Mouse (Mus musculus) megakaryocyte, adult 5-6 weeks (primary cell): ENCODE data around the gene Akap13. TPM values are rescaled to one million over a fixed set of nuclear protein-coding genes. Genes with fewer than 3 reads are reported as not detected.
"Not testable (repeated sequence)": the region's sequence is repeated elsewhere in the genome, so short reads cannot be mapped to it uniquely, and the experiment has no call there.

Experiments
- ATAC-seq: 2 replicates; pipeline ENCODE4 v1.8.0; 2016; ENCODE audit warnings: mild to moderate bottlenecking, inconsistent platforms; ENCODE audit not compliant: poor library complexity, severe bottlenecking
- total RNA-seq, 2 experiments: library from RNA; stranded (forward) in 1 of 2; stranded (reverse) in 1 of 2; fragments of 153-499, 151-499 nt in 1 of 2; fragments of 221-1000, 200-1000 nt in 1 of 2; gene quantifications; 2 replicates each; pipeline versions ENCODE4 v1.2.3 to v1.2.4; 2015 to 2017

Akap13 gene
- total RNA-seq, 2 experiments from 2014 or later = 114 to 266 TPM

DNA sequence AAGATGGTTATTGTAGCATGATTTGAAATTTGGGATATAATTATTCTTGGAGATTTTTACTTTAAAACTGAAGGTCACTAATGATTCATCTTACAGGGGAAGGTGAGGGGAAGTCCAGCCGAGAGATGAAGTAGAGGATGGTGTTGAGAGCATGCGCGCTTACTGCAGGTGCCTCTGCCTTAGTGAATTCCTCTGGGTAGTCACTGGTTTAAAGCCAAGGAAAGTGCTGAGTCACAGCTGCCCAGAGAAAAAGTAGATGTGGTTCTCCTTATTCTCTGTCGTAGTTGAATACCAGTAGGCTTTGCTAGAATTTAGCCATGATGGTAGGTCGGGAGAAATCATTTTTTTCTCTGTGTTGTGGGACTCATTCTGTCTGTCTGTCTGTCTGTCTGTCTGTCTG is 132.4 kb downstream of the Akap13 start:
- peak; percentile 39 for ATAC-seq

DNA sequence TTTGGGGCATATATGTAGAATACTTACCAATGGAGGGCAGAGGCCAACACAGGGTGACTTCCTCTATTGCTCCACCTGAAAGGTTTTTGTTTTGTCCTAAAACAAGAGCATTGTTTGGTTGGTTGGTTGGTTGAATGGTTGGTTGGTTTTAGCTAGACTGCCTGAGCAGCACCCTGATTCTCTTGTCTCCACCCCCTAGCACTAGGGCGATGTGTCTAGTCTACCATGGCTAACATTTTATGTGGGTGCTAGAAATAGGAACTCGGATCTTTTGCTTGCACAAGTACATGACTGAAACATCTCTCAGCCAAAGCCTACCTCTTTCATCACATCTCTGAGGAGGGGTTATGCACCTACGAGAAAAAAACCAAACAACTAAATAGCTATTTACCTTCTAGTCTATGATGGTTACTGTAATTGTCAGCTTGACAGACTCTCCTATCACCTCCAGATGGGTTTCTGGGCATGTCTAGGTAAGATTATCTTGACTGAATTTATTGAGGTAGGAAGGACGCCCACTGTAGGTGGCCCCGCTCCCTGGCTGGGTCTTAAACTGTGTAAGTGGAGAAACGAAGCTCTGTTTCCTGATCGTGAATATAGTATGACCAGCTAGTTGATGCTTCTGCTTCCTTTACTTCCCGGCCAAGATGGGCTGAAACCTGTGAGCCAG is 134.1 kb downstream of the Akap13 start:
- peak; percentile 72 for ATAC-seq

DNA sequence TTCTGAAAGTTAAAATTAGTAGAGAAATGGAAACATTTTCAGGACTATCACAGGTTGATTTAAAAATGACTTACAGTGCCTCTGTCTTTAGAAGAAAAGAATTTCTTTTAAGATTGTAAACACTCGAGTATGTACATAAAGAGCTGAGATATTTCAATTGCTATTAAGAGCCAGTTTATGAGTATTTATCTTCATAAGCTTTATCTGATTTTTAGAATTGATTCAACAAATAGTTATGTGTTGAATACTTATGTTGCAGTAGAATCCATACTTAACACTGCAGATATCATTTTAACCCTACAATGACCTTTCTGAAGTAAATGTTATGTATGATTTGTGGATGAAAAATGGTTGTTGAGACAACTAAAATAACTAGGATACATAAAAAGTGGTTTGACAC is 136.6 kb downstream of the Akap13 start:
- ATAC-seq = no peak

DNA sequence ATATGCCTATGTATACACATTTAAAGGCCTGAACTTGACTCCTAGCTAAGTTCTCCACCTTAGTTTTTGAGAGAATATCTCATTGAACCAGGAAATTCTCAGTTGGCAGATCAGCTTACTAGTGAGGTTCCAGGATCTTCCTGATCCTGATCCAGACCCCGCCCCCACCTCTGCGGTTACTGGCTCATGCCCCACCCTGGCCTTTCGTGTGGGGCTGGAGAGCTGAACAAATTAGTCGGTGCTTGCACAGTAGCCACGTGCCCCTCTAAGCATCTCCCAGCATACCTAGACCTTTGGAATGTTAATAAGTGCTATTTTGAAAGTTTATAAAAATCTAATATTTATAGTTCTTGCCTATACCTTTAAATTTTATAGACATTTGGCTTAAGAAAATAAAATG is 139.5 kb downstream of the Akap13 start:
- ATAC-seq = no peak

DNA sequence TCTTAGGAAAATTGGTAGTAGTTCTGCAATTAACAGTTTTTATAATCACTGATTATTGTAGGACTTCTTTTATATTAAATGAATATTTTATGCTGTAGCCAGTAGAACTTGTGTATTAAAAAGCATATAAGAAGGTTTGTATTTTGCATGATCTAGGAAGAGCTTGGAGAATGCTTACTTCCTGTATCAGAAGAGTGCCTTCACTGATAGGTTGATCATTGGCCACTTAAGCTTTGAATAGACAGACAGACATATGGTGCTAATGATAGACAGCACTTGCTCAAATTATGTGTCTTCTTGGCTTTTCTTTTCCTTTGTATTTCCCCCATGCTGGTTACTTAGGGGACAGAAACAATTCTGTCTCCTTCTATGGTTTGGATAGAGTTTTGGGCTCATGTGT is 139.9 kb downstream of the Akap13 start:
- no peak for ATAC-seq

DNA sequence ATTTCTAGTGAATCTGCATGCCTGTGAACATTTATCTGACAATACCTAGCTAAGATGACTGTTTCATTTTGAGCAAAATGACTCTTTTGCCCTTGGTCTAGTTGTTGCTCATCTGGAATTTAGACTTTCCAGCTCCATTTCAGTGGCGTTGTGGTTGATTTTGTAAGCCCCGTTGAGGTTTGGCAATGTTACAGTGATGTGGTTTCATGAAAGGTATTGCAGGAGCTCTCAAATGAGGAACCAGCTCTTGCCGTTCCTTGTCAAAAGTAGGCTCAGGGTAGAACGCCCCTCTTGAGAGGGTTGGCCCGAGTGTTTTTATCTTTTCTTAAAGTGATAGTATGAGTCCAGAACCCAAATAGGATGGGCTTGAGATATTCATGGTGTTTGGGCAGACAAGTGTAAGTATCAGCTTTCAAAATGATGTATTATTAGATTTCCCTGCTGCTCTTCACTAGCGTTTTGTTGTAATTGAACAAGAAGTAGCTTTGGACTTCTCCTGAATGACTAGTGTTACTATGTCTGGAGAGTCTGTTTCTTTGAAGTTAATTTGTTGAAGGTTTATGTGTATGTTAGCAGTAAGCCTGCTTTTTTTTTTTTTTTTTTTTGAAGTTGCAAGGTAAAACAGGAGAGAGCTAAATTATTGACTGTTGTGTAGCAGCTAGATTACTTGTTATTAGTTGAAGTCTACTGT is 140.9 kb downstream of the Akap13 start:
- ATAC-seq = peak; percentile 96

DNA sequence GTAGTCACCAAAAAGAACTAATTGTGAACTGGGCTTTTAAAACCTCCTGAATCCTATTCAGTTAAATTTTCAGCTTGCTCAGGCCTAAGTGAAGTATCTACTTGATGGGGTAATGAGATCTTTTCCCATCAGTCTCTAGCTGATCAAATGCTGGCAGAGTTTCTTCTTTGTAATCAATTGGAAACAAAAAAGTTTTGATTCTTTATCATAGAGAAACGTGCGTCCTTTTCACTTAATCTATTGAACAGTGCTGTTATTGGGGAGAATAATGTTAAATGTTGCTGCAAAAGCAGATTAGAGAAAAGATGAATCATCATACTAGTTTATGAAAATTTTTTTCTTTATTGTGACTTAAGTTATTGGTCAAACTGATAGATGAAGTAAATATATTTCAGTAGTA is 142.5 kb downstream of the Akap13 start:
- ATAC-seq = no peak

DNA sequence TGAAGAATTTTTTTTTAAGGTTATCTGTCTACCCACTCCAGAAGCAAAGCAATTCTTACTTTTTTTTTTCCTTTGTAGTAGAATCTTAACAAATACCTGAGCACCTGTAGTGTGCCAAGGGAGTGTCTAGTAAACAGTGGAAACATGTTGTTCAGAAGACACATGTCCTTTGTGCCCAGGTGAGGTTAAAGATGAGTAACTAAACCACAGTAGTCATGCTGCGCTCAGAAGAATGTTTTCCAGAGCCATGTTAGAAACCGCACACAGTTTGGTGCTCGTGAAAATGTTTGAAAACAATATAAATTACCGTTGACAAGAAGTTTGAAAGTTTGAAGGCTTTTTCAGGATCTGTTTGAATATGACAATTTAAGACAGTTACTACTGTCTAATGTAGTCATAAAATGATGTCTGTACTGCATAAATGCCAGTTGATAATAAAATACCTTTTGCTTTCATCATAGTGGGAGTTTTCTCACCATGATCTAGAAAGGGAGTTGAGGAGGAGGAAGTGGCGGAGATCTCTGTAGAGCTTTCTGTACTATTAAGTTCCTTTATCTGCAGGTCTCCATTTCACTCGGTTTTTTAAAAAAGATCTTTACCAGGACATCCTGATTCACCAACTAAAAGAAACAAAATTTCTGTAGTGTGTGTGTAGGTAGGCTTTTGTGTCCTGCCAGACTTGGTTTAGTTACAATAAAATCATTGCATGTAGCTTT is 145.2 kb downstream of the Akap13 start:
- ATAC-seq = peak; percentile 45

DNA sequence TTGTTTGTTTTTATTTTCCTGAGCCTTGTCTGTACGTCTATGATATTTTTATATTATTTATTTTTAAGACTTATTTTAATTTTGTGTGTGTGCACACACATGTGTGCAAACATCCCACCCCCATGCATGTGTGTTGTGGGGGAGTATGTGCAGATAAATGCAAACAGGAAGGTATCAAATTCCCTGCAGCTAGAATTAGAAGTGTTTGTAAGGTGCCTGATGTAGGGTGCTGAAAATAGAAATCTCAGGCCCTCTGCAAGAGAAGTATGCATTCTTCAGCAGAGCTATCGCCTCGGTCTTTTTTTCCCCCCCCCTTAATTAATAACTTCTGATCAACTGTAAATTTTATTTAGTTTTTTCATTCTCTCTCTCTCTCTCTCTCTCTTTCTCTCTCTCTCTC is 151.9 kb downstream of the Akap13 start:
- ATAC-seq = no peak

DNA sequence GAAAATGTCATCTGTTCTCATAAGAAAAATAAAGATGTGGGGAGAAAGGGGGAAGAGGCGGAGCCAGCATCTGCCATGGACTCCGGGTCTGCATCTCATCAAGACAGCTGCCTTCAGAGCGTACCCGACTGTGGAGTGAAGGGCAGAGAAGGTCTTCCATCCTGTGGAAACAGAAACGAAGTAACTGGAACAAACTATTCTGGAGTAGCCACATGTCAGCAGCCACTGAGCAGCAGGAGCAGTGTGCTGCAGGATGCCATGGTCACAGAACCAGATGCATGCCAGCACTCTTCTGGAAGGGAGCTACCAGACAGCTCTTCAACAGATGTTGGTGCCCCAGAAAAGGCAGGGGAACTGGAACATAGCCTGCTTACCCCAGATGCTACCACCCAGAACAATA is 153.4 kb downstream of the Akap13 start:
- no peak for ATAC-seq

DNA sequence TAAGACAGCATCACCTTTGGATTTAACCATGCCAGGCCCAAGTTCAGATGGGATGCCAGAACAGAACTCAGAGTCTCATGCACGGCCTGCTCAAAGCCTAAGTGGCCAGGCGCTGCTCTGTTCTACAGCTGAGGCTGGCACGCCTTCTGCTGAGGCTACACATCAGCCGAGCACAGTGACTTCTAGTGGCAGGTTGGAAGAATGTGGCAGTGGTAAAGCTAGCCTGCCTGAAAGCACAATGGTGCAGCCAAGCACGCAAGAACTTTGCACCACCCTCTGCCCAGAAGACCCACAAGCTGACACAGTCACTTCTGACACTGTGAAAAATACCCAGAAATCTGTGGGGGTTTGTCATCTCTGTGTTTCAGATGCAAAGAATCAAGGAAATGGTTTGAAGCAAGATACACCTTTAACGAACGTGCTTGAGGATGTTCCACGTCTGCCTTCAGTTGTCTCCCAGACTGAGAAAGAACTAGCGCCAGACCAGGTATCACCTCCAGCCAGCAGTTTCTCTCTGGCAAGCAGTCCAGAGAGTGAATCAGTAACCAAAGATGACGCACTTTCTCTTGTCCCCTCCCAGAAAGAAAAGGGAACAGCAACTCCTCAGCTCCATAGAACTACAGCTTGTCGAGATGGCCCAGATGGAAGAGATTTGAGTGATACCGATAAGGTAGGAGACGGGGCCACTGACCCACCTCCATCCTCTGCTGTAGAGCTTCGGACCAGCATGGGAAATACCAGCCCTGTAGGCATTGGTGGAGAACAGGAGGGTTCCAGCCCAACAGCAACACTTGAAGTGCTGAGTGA is 154.3 kb downstream of the Akap13 start:
- peak; percentile 66 for ATAC-seq

DNA sequence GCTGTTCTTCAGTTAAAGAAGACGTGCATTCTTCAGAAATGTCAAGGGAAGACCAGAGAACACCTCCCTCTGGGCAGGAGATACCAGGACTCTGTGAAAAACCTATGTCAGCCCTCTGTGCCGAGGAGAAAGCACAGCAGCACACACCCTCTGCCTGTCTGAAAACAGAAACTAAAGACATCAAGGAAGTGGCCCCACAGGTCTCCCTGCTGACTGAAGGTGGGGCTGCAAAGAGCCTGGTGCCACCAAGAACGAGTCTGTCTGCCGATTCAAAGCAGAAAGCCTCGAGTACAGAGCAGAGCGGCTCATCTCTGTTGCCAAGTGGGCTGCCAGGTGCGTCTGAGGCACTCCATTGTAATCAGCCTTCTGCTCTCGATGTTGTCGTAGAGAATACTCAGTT is 155.1 kb downstream of the Akap13 start:
- ATAC-seq = peak; percentile 62

DNA sequence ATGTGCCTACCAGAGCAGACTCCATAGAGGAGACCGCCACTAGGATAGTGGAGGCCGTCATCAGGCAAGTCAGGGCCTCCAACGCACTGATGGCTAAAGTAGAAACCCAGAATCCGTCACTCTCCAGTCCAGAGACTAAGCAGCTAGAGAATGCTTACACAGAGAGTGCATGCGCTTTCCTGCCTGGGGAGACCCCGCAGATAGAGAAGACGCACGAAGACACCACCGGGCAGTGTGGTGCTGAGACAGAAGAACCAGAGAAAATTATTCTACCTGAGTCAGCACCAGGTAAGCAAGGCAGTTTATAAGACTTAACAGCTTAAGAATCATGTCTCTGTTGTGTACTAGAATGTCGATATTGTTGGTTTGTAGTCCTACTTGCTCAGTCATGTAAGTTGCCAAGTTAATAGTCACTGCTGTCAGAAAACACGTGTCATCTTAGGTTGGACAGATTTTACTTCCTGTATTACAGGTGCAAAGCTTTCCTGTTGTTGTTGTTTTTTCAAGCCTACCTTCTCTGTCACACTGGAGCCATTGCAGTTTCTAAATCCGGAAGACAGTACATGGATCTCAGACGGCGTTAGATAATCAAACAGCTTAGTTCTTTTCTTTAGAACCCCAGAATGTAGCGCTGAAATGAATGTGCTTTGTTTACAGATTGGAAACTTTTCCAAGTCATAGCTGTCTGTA is 156.1 kb downstream of the Akap13 start:
- ATAC-seq = 0 out of 2 replicates have a peak, but pooled peaks have one; percentile 17

DNA sequence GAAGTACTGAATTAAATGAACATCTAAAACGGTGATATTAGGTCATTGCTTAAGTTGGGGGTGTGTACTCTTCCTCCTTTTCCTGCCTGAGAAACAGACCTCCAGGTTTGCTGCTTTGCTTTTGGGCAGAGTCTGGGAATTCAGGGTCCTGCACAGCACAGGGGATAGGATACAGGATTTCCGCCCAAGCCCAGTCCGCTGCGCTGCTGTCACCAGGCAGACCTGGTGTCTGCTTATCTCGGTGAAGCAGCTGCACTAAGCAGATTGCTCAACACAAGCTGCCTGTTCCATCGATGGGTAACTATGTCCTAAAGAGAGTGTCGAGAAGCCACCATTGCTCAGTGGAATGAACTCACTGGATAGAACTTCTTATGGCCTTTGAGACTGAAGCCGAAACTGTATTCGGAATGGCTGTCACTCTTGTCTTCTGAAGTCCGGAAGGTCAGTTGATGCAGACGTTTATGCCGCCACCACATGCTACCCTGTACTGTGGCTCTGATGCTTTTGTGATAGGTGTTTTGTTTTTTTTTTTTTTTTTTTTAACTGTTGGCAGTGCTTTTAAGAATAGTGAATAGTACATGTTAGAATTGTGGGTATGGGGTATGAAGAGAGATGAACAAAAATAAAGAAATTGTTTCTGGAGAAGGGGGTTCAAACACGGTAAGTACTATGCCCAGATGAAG is 156.8 kb downstream of the Akap13 start:
- peak; percentile 40 for ATAC-seq

DNA sequence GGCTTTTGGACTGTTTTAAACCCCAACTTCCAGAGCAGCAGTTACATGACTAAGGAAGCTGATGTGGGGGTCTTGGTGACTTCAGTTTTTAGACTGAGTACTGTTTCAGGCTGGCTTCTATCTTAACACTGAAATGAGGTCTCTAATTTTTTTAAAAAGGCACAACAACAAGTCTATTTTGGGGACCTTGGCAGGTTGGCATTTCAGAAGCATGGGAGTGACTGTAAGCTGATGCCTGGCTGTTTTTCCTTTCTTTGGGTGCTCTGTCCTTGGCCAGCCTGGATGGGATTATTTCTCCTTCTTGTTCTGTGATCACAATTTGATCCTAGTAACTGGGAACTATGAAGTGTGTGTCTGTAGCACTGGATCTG is 157.3 kb downstream of the Akap13 start:
- ATAC-seq = no peak

DNA sequence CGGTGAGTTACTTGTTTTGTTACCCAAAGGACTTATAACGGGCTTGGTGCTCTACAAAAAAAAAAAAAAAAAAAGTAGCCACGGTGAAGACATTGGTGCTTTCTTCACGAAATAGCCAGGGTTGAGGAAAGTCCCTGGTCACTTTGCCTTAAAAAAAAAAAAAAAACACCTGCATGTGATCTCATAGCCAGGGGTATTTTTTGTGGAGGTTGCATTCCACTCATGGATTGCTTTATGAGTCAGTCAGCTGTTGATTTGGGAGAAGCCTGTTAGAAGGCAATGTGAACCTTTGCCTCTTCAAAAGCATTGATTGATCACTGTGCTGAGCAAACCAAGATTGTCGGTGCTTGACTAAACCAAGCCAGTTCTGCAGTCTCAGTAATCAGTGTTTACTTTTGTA is 157.9 kb downstream of the Akap13 start:
- no peak for ATAC-seq

DNA sequence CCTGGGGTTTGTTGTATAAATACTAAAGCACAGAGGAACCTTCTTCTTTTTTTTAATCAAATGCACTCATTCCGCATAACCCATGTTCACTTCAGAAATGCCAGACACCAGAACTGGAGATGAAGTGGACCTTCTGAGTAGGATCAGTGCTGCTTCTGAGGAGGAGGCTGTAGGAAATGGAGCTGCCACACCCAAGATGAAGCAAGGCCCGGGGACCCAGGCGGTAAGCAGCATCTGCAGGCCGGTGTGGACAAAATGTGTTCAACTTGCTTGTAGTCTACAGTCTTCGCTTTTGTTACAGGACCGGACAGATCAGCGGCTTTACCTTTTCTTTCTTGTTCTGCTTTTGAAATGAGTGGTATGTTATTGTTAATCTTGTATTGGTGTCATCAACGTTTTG is 159.5 kb downstream of the Akap13 start:
- no peak for ATAC-seq

DNA sequence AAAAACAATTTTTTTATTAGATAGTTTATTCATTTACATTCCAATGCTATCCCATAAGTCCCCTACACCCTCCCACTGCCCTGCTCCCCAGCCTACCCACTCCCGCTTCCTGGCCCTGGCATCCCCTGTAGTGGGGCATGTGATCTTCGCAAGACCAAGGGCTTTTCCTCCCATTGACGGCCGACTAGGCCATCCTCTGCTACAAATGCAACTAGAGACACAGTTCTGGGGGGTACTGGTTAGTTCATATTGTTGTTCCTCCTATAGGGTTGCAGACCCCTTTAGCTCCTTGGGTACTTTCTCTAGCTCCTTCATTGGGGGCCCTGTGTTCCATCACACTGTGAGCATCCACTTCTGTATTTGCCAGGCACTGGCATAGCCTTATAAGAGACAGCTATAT is 161.9 kb downstream of the Akap13 start:
- ATAC-seq = not testable (repeated sequence)

DNA sequence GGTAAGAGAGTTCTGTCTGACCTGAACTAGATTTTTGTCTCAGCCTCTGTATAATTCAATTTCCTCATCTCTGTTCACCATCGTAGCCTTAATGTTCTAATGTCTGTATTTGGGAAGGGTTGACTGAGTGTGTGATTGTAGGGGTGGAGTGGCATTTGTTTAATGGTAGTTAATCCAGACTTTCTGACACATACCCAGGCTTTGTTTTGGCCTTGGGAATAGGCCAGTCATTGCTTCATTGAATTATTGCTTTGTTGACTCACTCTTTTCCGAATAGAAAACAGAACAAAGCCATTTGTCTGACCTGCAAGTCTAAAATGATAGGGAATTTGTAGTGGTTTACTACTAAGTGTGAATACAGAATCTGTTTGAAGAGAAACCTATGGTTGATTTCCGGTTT is 163.4 kb downstream of the Akap13 start:
- ATAC-seq = no peak

DNA sequence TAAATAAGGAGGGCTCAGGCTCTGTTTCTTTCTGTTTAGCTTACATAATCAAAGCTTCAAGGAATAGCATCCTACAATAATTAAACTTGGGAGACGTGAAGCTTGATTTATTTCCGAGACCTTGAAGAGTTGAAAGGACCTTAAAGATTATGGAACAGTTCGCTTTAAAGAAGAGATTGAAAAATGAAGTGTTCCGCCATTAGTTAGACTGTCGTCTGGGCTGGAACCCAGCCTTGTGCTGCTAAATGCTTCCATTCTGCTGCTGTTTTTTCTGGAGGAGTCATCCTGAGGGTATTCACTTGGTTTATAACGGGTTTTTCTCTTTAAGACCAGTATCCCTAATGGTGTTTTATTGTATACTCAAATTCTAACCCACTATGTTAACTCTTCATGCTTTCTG is 164.5 kb downstream of the Akap13 start:
- no peak for ATAC-seq
